Mouse (Mus musculus): ENCODE results near the gene Matn3. TPM values are rescaled to one million over a fixed set of nuclear protein-coding genes. Genes with fewer than 3 reads are reported as not detected.
A peak's percentile ranks its signal among the peaks of the same experiment; 100 is the strongest.
"Not testable (repeated sequence)": the region's sequence is repeated elsewhere in the genome, so short reads cannot be mapped to it uniquely, and the experiment has no call there.

The Matn3 gene
- polyA plus RNA-seq, 1 experiment from 2014 or later: 0.18 TPM

DNA sequence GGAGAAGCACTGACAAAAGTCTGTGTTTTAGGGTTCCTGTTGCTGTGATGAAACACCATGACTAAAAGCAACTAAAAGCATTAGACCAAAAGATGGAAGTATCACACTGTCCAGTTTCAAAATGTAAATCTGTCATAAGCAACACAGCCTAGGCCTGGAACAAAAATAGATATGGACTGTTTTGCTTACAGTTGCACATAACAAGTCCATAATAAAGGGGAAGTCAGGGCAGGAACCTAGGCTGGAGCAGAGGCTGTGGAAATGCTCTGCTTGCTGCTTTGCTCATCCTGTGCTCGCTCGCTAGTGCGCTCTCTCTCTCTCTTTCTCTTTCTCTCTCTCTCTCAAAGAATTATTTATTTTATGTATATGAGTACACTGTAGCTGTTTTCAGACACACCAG is 20.1 kb upstream of the Matn3 start:
- 0 out of 2 replicates have a peak, but pooled peaks cover 6% of the 10 kb centered on the region for H3K4me1 ChIP-seq (replicated peaks; ENCODE audit: control insufficient read depth, insufficient read depth)
- no peak for DNase-seq (ENCODE audit: low spot score)

DNA sequence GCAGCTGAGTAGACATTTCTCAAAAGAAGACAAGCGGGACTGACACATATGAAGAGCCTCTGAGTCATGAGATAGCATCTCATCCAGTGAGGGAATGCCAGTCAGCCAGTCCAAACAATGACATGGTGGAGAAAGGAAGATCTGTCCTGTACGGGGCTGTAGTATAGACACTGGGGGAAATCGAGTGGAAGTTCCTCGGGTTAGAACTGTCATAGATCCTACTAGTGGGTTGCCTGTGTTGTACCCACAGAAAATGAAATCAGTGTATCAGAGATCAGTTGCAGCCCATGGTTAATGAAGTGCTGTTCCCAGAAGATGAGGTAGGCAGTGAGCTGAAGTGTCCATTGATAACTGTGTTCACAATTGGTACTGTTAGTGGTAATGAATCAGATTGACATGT is 19.0 kb upstream of the Matn3 start:
- Histone ChIP-seq H3K27ac (replicated peaks) (no peak overlapping the region), H3K36me3 (ENCODE audit: control insufficient read depth, insufficient read depth, low read length) (0 out of 2 replicates have a peak, but pooled peaks cover 3% of the 10 kb centered on the region), H3K9ac (ENCODE audit: low read length) (no peak overlapping the region), H3K27me3 (ENCODE audit: control insufficient read depth, insufficient read depth, low read length) (no peaks in the 10 kb centered on the region), H3K4me2 (replicated peaks; ENCODE audit: low read depth) (0 out of 2 replicates have a peak overlapping the region, but pooled peaks have one; percentile 1), H3K4me1 (replicated peaks; ENCODE audit: control insufficient read depth, insufficient read depth) (0 out of 2 replicates have a peak, but pooled peaks cover 6% of the 10 kb centered on the region), H3K4me3 (ENCODE audit: low read depth, low read length) (no peak overlapping the region), H3K9me3 (ENCODE audit: control insufficient read depth, low read length) (no peaks in the 10 kb centered on the region)
- TF ChIP-seq CTCF (IDR thresholded peaks at IDR 0.05; ENCODE audit: low read depth) (no peak), EP300 (optimal IDR thresholded peaks at IDR 0.05) (no peak)
- DNase-seq (ENCODE audit: low spot score) (no peak), ATAC-seq (ENCODE audit: low FRiP score, low TSS enrichment) (0 out of 2 replicates have a peak, but pooled peaks have one; percentile 24)
- 74% methylated on average over 4 of the region's 4 CpGs for WGBS

More for the DNA sequence above, 20.1 kb upstream of the Matn3 start:
- TF ChIP-seq EP300 (optimal IDR thresholded peaks at IDR 0.05): no peak
- Histone ChIP-seq H3K9ac (ENCODE audit: low read length) (no peak overlapping the region), H3K27ac (replicated peaks) (no peak overlapping the region), H3K27me3 (ENCODE audit: control insufficient read depth, insufficient read depth, low read length) (no peaks in the 10 kb centered on the region), H3K4me2 (replicated peaks; ENCODE audit: low read depth) (no peak overlapping the region), H3K9me3 (ENCODE audit: control insufficient read depth, low read length) (no peaks in the 10 kb centered on the region), H3K4me3 (ENCODE audit: low read depth, low read length) (no peak overlapping the region), H3K36me3 (ENCODE audit: control insufficient read depth, insufficient read depth, low read length) (no peaks in the 10 kb centered on the region)
- WGBS: 83% methylated on average over 3 of the region's 3 CpGs
- no peak for ATAC-seq (ENCODE audit: low FRiP score, low TSS enrichment)

DNA sequence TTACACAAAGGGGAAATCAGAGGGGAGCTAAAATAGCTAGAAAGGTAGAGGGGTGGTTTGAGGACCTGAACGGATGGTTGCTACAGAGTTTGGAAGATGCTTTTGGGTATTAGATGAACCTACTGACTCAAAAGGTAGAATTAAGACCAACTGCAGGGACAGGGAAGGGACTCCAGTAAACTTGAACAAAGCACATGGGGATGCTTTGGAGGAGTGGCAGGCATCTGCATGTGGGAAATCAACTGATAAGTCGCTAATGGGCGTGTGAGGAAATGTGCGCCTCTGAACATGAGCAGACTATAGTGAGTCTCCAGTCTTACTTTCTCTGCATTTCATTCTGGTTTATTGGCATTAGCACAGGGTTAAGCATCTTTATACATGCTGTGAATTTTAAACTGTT is 16.6 kb upstream of the Matn3 start:
- DNase-seq (ENCODE audit: low spot score): no peak
- no peak overlapping the region for H3K4me3 ChIP-seq (ENCODE audit: low read depth, low read length)
- no peak overlapping the region for H3K27ac ChIP-seq (replicated peaks)
- no peak for TF ChIP-seq CTCF (IDR thresholded peaks at IDR 0.05; ENCODE audit: low read depth)
- no peak for TF ChIP-seq EP300 (optimal IDR thresholded peaks at IDR 0.05)
- H3K9me3 ChIP-seq (ENCODE audit: control insufficient read depth, low read length): no peaks in the 10 kb centered on the region
- 0 out of 2 replicates have a peak, but pooled peaks cover 2% of the 10 kb centered on the region for H3K4me1 ChIP-seq (replicated peaks; ENCODE audit: control insufficient read depth, insufficient read depth)
- 68% methylated on average over 4 of the region's 4 CpGs for WGBS
- H3K4me2 ChIP-seq (replicated peaks; ENCODE audit: low read depth): no peak overlapping the region
- ATAC-seq (ENCODE audit: low FRiP score, low TSS enrichment): no peak
- no peak overlapping the region for H3K9ac ChIP-seq (ENCODE audit: low read length)
- 0 out of 2 replicates have a peak, but pooled peaks cover 7% of the 10 kb centered on the region for H3K36me3 ChIP-seq (ENCODE audit: control insufficient read depth, insufficient read depth, low read length)
- no peaks in the 10 kb centered on the region for H3K27me3 ChIP-seq (ENCODE audit: control insufficient read depth, insufficient read depth, low read length)

DNA sequence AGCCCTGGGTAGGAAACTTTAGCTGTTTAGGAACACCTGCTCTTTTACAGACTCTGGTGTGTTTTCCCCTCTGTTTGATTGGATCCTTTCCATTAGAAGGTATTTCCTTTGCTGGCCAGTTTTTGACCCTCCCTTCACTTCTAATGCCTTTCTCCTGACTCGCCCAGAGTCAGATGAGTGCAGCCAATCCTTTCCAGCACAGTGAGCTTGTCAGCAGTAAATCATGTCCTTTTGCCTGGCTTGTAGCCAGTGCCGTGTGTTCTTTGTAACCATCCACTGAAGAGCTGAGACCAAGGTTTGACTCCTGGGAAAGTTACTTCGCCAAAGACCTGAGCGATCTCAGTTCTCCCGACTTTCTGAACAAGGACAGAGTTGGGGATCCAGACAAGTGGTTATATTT is 12.4 kb upstream of the Matn3 start:
- ATAC-seq (ENCODE audit: low FRiP score, low TSS enrichment) (peak; percentile 24; the same call in 1 of the 2 replicates), DNase-seq (ENCODE audit: low spot score) (no peak)
- Histone ChIP-seq H3K9me3 (ENCODE audit: control insufficient read depth, low read length) (no peaks in the 10 kb centered on the region), H3K4me3 (ENCODE audit: low read depth, low read length) (no peak overlapping the region), H3K4me1 (replicated peaks; ENCODE audit: control insufficient read depth, insufficient read depth) (no peaks in the 10 kb centered on the region), H3K36me3 (ENCODE audit: control insufficient read depth, insufficient read depth, low read length) (peaks cover 19% of the 10 kb centered on the region; the same call in 1 of the 2 replicates), H3K27ac (replicated peaks) (no peak overlapping the region), H3K4me2 (replicated peaks; ENCODE audit: low read depth) (no peak overlapping the region), H3K27me3 (ENCODE audit: control insufficient read depth, insufficient read depth, low read length) (no peaks in the 10 kb centered on the region), H3K9ac (ENCODE audit: low read length) (no peak overlapping the region)
- TF ChIP-seq CTCF (IDR thresholded peaks at IDR 0.05; ENCODE audit: low read depth) (no peak), EP300 (optimal IDR thresholded peaks at IDR 0.05) (no peak)
- 50% methylated on average over 5 of the region's 5 CpGs for WGBS

DNA sequence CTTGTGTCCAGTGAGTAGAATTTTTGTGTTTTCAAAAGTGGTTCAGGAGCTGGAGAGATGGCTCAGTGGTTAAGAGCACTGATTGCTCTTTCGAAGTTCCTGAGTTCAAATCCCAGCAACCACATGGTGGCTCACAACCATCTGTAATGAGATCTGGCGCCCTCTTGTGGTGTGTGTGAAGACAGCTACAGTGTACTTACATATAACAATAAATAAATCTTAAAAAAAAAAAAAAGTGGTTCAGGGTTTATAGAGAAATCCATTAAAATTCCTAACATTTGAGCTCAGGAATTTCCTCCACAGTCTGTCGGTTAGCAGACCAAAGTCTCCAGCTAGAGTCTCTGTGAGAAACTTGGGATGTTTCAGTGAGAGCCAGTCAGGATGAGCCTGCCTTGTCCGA is 11.5 kb upstream of the Matn3 start:
- TF ChIP-seq CTCF (IDR thresholded peaks at IDR 0.05; ENCODE audit: low read depth): peak; percentile 60
- peaks cover 19% of the 10 kb centered on the region; the same call in 1 of the 2 replicates for H3K36me3 ChIP-seq (ENCODE audit: control insufficient read depth, insufficient read depth, low read length)
- not testable (repeated sequence) for H3K4me1 ChIP-seq (replicated peaks; ENCODE audit: control insufficient read depth, insufficient read depth); H3K9me3 ChIP-seq (ENCODE audit: control insufficient read depth, low read length); DNase-seq (ENCODE audit: low spot score); ATAC-seq (ENCODE audit: low FRiP score, low TSS enrichment); H3K4me3 ChIP-seq (ENCODE audit: low read depth, low read length); H3K4me2 ChIP-seq (replicated peaks; ENCODE audit: low read depth); H3K9ac ChIP-seq (ENCODE audit: low read length); H3K27ac ChIP-seq (replicated peaks); H3K27me3 ChIP-seq (ENCODE audit: control insufficient read depth, insufficient read depth, low read length)
- WGBS: 62% methylated on average over 4 of the region's 4 CpGs

DNA sequence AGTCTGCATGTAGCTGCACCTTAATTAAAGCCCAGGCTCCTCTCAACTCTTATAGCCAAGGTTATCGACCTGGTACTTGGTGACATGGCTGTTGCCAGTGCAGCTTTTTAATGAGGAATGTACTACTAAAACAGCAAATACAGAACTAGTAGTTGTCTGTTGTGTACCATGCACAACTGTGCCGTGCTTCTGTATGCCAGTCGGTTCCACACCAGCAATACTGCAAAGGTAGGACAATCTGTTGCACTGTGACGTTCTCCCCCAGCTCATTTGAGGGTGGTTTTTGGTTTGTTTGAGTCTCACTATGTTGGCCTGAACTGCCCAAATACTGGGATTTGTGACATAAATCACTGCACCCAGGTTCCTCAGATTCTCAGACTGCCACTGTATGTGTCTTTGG is 8.2 kb upstream of the Matn3 start:
- H3K4me1 ChIP-seq (replicated peaks; ENCODE audit: control insufficient read depth, insufficient read depth): no peaks in the 10 kb centered on the region
- no peaks in the 10 kb centered on the region for H3K9me3 ChIP-seq (ENCODE audit: control insufficient read depth, low read length)
- no peaks in the 10 kb centered on the region for H3K27me3 ChIP-seq (ENCODE audit: control insufficient read depth, insufficient read depth, low read length)
- DNase-seq (ENCODE audit: low spot score) (no peak), ATAC-seq (ENCODE audit: low FRiP score, low TSS enrichment) (no peak)
- no peak overlapping the region for H3K4me3 ChIP-seq (ENCODE audit: low read depth, low read length)
- no peak overlapping the region for H3K4me2 ChIP-seq (replicated peaks; ENCODE audit: low read depth)
- TF ChIP-seq CTCF (IDR thresholded peaks at IDR 0.05; ENCODE audit: low read depth) (no peak), EP300 (optimal IDR thresholded peaks at IDR 0.05) (no peak)
- WGBS: 93% methylated on average over 4 of the region's 4 CpGs
- H3K36me3 ChIP-seq (ENCODE audit: control insufficient read depth, insufficient read depth, low read length): peaks cover 16% of the 10 kb centered on the region; the same call in 1 of the 2 replicates
- H3K9ac ChIP-seq (ENCODE audit: low read length): no peak overlapping the region
- H3K27ac ChIP-seq (replicated peaks): no peak overlapping the region
